Mouse (Mus musculus): ENCODE data around the gene 4931429L15Rik. TPM values are rescaled to one million over a fixed set of nuclear protein-coding genes. Genes with fewer than 3 reads are reported as not detected.
"Not testable (repeated sequence)": the region's sequence is repeated elsewhere in the genome, so short reads cannot be mapped to it uniquely, and the experiment has no call there.

Gene 4931429L15Rik
- not detected for total RNA-seq (2021)
- long read RNA-seq, experiment 1 = 0 reads
- long read RNA-seq, experiment 2 = 0 reads

GRCm38 (mm10) chr9:46319886-46320285, at the start of gene 4931429L15Rik:
Gene 4931429L15Rik (minus strand): TSS chr9:46319986.
- DNase-seq = not testable (repeated sequence)

- DNase-seq = no peak
These were observed 42.7 kb upstream of the 4931429L15Rik start for GRCm38 (mm10) chr9:46362459-46362858.

- peak; percentile 32 to 43 for DNase-seq
These were observed 41.8 kb upstream of the 4931429L15Rik start for GRCm38 (mm10) chr9:46361461-46362111.

GRCm38 (mm10) chr9:46353992-46354391, 34.2 kb upstream of the 4931429L15Rik start:
- peak; percentile 36 to 56 for DNase-seq

- DNase-seq = no peak
These were observed 33.5 kb upstream of the 4931429L15Rik start for GRCm38 (mm10) chr9:46353330-46353724.

GRCm38 (mm10) chr9:46352651-46353329, 33.0 kb upstream of the 4931429L15Rik start:
- no peak for DNase-seq

- DNase-seq = peak; percentile 46 to 61
These were observed 30.7 kb upstream of the 4931429L15Rik start for GRCm38 (mm10) chr9:46350451-46350981.

GRCm38 (mm10) chr9:46345887-46346665, 26.3 kb upstream of the 4931429L15Rik start:
- no peak for DNase-seq

- DNase-seq = no peak
These were observed 19.4 kb upstream of the 4931429L15Rik start for GRCm38 (mm10) chr9:46339051-46339652.

- DNase-seq = no peak
These were observed 18.6 kb upstream of the 4931429L15Rik start for GRCm38 (mm10) chr9:46338384-46338783.

- peak in 1 of 2 experiments; percentile 17 for DNase-seq
These were observed 18.1 kb upstream of the 4931429L15Rik start for GRCm38 (mm10) chr9:46337852-46338291.

GRCm38 (mm10) chr9:46337331-46337730, 17.5 kb upstream of the 4931429L15Rik start:
- DNase-seq = no peak

- DNase-seq = not testable (repeated sequence)
These were observed 16.5 kb upstream of the 4931429L15Rik start for GRCm38 (mm10) chr9:46336294-46336693.

GRCm38 (mm10) chr9:46335461-46335995, 15.7 kb upstream of the 4931429L15Rik start:
- DNase-seq = no peak

GRCm38 (mm10) chr9:46334471-46335025, 14.8 kb upstream of the 4931429L15Rik start:
- no peak for DNase-seq

GRCm38 (mm10) chr9:46331301-46331700, 11.5 kb upstream of the 4931429L15Rik start:
- no peak for DNase-seq

- no peak for DNase-seq
These were observed 10.8 kb upstream of the 4931429L15Rik start for GRCm38 (mm10) chr9:46330586-46330895.

- no peak for DNase-seq
These were observed 10.2 kb upstream of the 4931429L15Rik start for GRCm38 (mm10) chr9:46329801-46330585.

- peak; percentile 15 to 48 for DNase-seq
These were observed 9.5 kb upstream of the 4931429L15Rik start for GRCm38 (mm10) chr9:46329250-46329648.

GRCm38 (mm10) chr9:46328572-46329249, 8.9 kb upstream of the 4931429L15Rik start:
- peak; percentile 32 to 55 for DNase-seq

All from adrenal gland, postnatal 36 days (tissue).